Comparison of ENCODE assay signal across 13 mouse cellular contexts in genomic region chr5:139370336-139370735, GRCm38 (mm10). TPM values are rescaled to one million over a fixed set of nuclear protein-coding genes. Genes with fewer than 3 reads are reported as not detected.
A peak's percentile ranks its signal among the peaks of the same experiment; 100 is the strongest.
DNase-seq lines count a peak whose midpoint lies in the region; ATAC-seq and TF ChIP-seq lines count a peak whose summit lies in the region.
"Had no signal": no experiment of that assay in that cellular context is flagged by ENCODE, and none has a peak within 500 bp of the region (broad histone marks: within the 10 kb centered on the region; RNA-seq: fewer than 3 reads in every experiment).

No protein-coding gene starts in this region.

- no peak for TF ChIP-seq POLR2A in small intestine, adult 2 months (IDR thresholded peaks at IDR 0.05; ENCODE audit: low read depth, low read length)

- peak overlapping the region; percentile 35; the same call in 1 of the 2 replicates for H3K27ac ChIP-seq in hindbrain, embryonic 10.5 days
- H3K27ac ChIP-seq in hindbrain, embryonic 14.5 days = no peak overlapping the region
- H3K27ac ChIP-seq in midbrain, embryonic 13.5 days = no peak overlapping the region
- H3K27ac ChIP-seq in midbrain, embryonic 11.5 days (ENCODE audit: low read depth, low read length) = no peak overlapping the region
- H3K27ac ChIP-seq in limb, embryonic 10.5 days = peak overlapping the region; percentile 19; the same call in 1 of the 2 replicates
- peak overlapping the region; percentile 15; the same call in 1 of the 2 replicates for H3K27ac ChIP-seq in small intestine, adult 2 months (ENCODE audit: insufficient read depth, low read depth, low read length)
- H3K27ac ChIP-seq: embryonic facial prominence, embryonic 15.5 days; limb, embryonic 15.5 days had no signal

- H3K4me2 ChIP-seq in hindbrain, embryonic 14.5 days (replicated peaks) = no peak overlapping the region
- H3K4me2 ChIP-seq in midbrain, embryonic 13.5 days (replicated peaks) = no peak overlapping the region
- H3K4me2 ChIP-seq in midbrain, embryonic 11.5 days = no peak overlapping the region

- no peaks in the 10 kb centered on the region for H3K36me3 ChIP-seq in hindbrain, embryonic 10.5 days
- H3K36me3 ChIP-seq in hindbrain, embryonic 14.5 days (replicated peaks; ENCODE audit: control insufficient read depth, insufficient read depth) = no peaks in the 10 kb centered on the region
- H3K36me3 ChIP-seq in midbrain, embryonic 13.5 days = no peaks in the 10 kb centered on the region
- H3K36me3 ChIP-seq in midbrain, embryonic 11.5 days (ENCODE audit: control insufficient read depth, insufficient read depth, low read length) = no peaks in the 10 kb centered on the region
- H3K36me3 ChIP-seq in limb, embryonic 10.5 days = no peaks in the 10 kb centered on the region
- H3K36me3 ChIP-seq in small intestine, adult 2 months (ENCODE audit: control insufficient read depth, insufficient read depth, low read length) = no peaks in the 10 kb centered on the region
- H3K36me3 ChIP-seq: embryonic facial prominence, embryonic 15.5 days; limb, embryonic 15.5 days had no signal

- 84% methylated on average over 6 of the region's 6 CpGs for WGBS in hindbrain, embryonic 10.5 days
- 82% methylated on average over 6 of the region's 6 CpGs for WGBS in hindbrain, embryonic 14.5 days
- 91% methylated on average over 6 of the region's 6 CpGs for WGBS in midbrain, embryonic 13.5 days
- WGBS in midbrain, embryonic 11.5 days = 79% methylated on average over 6 of the region's 6 CpGs
- WGBS in limb, embryonic 10.5 days = 85% methylated on average over 6 of the region's 6 CpGs
- 92% methylated on average over 6 of the region's 6 CpGs for whole genome bisulfite sequencing in small intestine, adult 2 months

- no peak for ATAC-seq in hindbrain, embryonic 14.5 days (ENCODE audit: low FRiP score)
- no peak for ATAC-seq in midbrain, embryonic 13.5 days
- no peak for ATAC-seq in midbrain, embryonic 11.5 days (ENCODE audit: low FRiP score)

- H3K27me3 ChIP-seq in hindbrain, embryonic 10.5 days (ENCODE audit: insufficient read depth, poor library complexity, severe bottlenecking) = no peaks in the 10 kb centered on the region
- no peaks in the 10 kb centered on the region for H3K27me3 ChIP-seq in hindbrain, embryonic 14.5 days (ENCODE audit: control insufficient read depth, insufficient read depth, low read length)
- no peaks in the 10 kb centered on the region for H3K27me3 ChIP-seq in midbrain, embryonic 13.5 days
- no peaks in the 10 kb centered on the region for H3K27me3 ChIP-seq in midbrain, embryonic 11.5 days (ENCODE audit: control insufficient read depth, insufficient read depth, low read length)
- H3K27me3 ChIP-seq in limb, embryonic 10.5 days (ENCODE audit: low read depth, poor library complexity, severe bottlenecking) = no peaks in the 10 kb centered on the region
- H3K27me3 ChIP-seq in small intestine, adult 2 months (ENCODE audit: control insufficient read depth, insufficient read depth, low read length) = no peaks in the 10 kb centered on the region
- H3K27me3 ChIP-seq: CH12.LX; embryonic facial prominence, embryonic 15.5 days; limb, embryonic 15.5 days had no signal

- H3K4me3 ChIP-seq in hindbrain, embryonic 10.5 days = 0 out of 2 replicates have a peak overlapping the region, but pooled peaks have one; percentile 2
- no peak overlapping the region for H3K4me3 ChIP-seq in hindbrain, embryonic 14.5 days (replicated peaks; ENCODE audit: low read length)
- no peak overlapping the region for H3K4me3 ChIP-seq in midbrain, embryonic 13.5 days (replicated peaks)
- no peak overlapping the region for H3K4me3 ChIP-seq in midbrain, embryonic 11.5 days (ENCODE audit: low read depth, low read length)
- H3K4me3 ChIP-seq in limb, embryonic 10.5 days = no peak overlapping the region
- H3K4me3 ChIP-seq in small intestine, adult 2 months (ENCODE audit: low read depth, low read length) = no peak overlapping the region
- H3K4me3 ChIP-seq: embryonic facial prominence, embryonic 15.5 days; limb, embryonic 15.5 days had no signal

- DNase-seq in hindbrain, embryonic 10.5 days (ENCODE audit: low spot score) = no peak
- no peak for DNase-seq in hindbrain, embryonic 14.5 days (ENCODE audit: low spot score)
- DNase-seq in midbrain, embryonic 11.5 days (ENCODE audit: low spot score, missing footprints) = no peak
- DNase-seq in limb, embryonic 10.5 days (ENCODE audit: low spot score) = no peak
- DNase-seq in adrenal gland, adult 8-10 months = no peak
- DNase-seq in cerebellum, postnatal 36 days = no peak

- H3K9me3 ChIP-seq in hindbrain, embryonic 10.5 days = no peaks in the 10 kb centered on the region
- no peaks in the 10 kb centered on the region for H3K9me3 ChIP-seq in hindbrain, embryonic 14.5 days (ENCODE audit: control insufficient read depth, low read length)
- H3K9me3 ChIP-seq in midbrain, embryonic 13.5 days = no peaks in the 10 kb centered on the region
- no peaks in the 10 kb centered on the region for H3K9me3 ChIP-seq in midbrain, embryonic 11.5 days (ENCODE audit: control insufficient read depth, low read length)
- H3K9me3 ChIP-seq in limb, embryonic 10.5 days (replicated peaks) = no peaks in the 10 kb centered on the region
- H3K9me3 ChIP-seq: embryonic facial prominence, embryonic 15.5 days; limb, embryonic 15.5 days had no signal

- H3K4me1 ChIP-seq in hindbrain, embryonic 10.5 days (replicated peaks) = peaks cover 68% of the 10 kb centered on the region
- peaks cover 14% of the 10 kb centered on the region for H3K4me1 ChIP-seq in hindbrain, embryonic 14.5 days (replicated peaks; ENCODE audit: control insufficient read depth, insufficient read depth, low read length)
- peaks cover 34% of the 10 kb centered on the region for H3K4me1 ChIP-seq in midbrain, embryonic 13.5 days (replicated peaks)
- H3K4me1 ChIP-seq in midbrain, embryonic 11.5 days (ENCODE audit: control insufficient read depth, insufficient read depth, low read length) = peaks cover 6% of the 10 kb centered on the region; the same call in 1 of the 2 replicates
- H3K4me1 ChIP-seq in limb, embryonic 10.5 days = peaks cover 44% of the 10 kb centered on the region
- H3K4me1 ChIP-seq in small intestine, adult 2 months (ENCODE audit: control insufficient read depth, insufficient read depth, insufficient read length, low read length) = peaks cover 15% of the 10 kb centered on the region

- no peak overlapping the region for H3K9ac ChIP-seq in hindbrain, embryonic 14.5 days
- peak overlapping the region; percentile 89; the same call in 1 of the 2 replicates for H3K9ac ChIP-seq in midbrain, embryonic 13.5 days (replicated peaks)
- H3K9ac ChIP-seq in midbrain, embryonic 11.5 days (ENCODE audit: low read length) = no peak overlapping the region
- H3K9ac ChIP-seq: embryonic facial prominence, embryonic 15.5 days; limb, embryonic 15.5 days had no signal

- TF ChIP-seq CTCF in small intestine, adult 2 months (IDR thresholded peaks at IDR 0.05; ENCODE audit: extremely low read depth, insufficient read length, insufficient replicate concordance, low read depth, low read length) = no peak

RNA-seq across cellular contexts. Expression of gene Gpr146, which starts 7.2 kb away (rescaled TPM):
- polyA plus RNA-seq in hindbrain, embryonic 10.5 days (2016; fragmentation: Nextera tagmentation; extraction: Ambion mirVana) = 2.0 and 2.8 TPM in 2 replicates
- polyA plus RNA-seq in hindbrain, embryonic 14.5 days (2014; fragmentation: Nextera tagmentation; extraction: Ambion mirVana) = 1.4 and 2.7 TPM in 2 replicates
- 1.7 TPM in 2 replicates for polyA plus RNA-seq in midbrain, embryonic 13.5 days (2015; fragmentation: Nextera tagmentation; extraction: Ambion mirVana)
- 1.5 and 2.7 TPM in 2 replicates for polyA plus RNA-seq in midbrain, embryonic 11.5 days (2014; fragmentation: Nextera tagmentation; extraction: Ambion mirVana)
- polyA plus RNA-seq in limb, embryonic 10.5 days (2016; fragmentation: Nextera tagmentation; extraction: Ambion mirVana) = 2.2 and 2.3 TPM in 2 replicates
- 4.0 and 6.8 TPM in 2 replicates for polyA plus RNA-seq in small intestine, adult 2 months (2012; rRNA removed)
- 10 to 100 TPM; 13.6 to 25.0 (median 18.1) TPM for total RNA-seq in adrenal gland, adult 8-10 months (2022)

RNA-seq across cellular contexts. Expression of gene Cyp2w1, which starts 17.9 kb away (rescaled TPM):
- not detected in 2 replicates for polyA plus RNA-seq in hindbrain, embryonic 10.5 days (2016; fragmentation: Nextera tagmentation; extraction: Ambion mirVana)
- polyA plus RNA-seq in hindbrain, embryonic 14.5 days (2014; fragmentation: Nextera tagmentation; extraction: Ambion mirVana) = not detected in 2 replicates
- not detected in 2 replicates for polyA plus RNA-seq in midbrain, embryonic 13.5 days (2015; fragmentation: Nextera tagmentation; extraction: Ambion mirVana)
- not detected in 2 replicates for polyA plus RNA-seq in midbrain, embryonic 11.5 days (2014; fragmentation: Nextera tagmentation; extraction: Ambion mirVana)
- not detected in 2 replicates for polyA plus RNA-seq in limb, embryonic 10.5 days (2016; fragmentation: Nextera tagmentation; extraction: Ambion mirVana)
- polyA plus RNA-seq in small intestine, adult 2 months (2012; rRNA removed) = 0.32 and 2.0 TPM in 2 replicates
- total RNA-seq in adrenal gland, adult 8-10 months (2022) = not detected
- total RNA-seq: CH12.LX; gastrocnemius, adult 18-20 months had no signal
- polyA plus RNA-seq: kidney, embryonic 16.5 days had no signal

RNA-seq across cellular contexts. Expression of gene Cox19, which starts 19.1 kb away (rescaled TPM):
- 116 and 147 TPM in 2 replicates for polyA plus RNA-seq in hindbrain, embryonic 10.5 days (2016; fragmentation: Nextera tagmentation; extraction: Ambion mirVana)
- polyA plus RNA-seq in hindbrain, embryonic 14.5 days (2014; fragmentation: Nextera tagmentation; extraction: Ambion mirVana) = 110 and 113 TPM in 2 replicates
- polyA plus RNA-seq in midbrain, embryonic 13.5 days (2015; fragmentation: Nextera tagmentation; extraction: Ambion mirVana) = 120 and 131 TPM in 2 replicates
- polyA plus RNA-seq in midbrain, embryonic 11.5 days (2014; fragmentation: Nextera tagmentation; extraction: Ambion mirVana) = 124 and 133 TPM in 2 replicates
- polyA plus RNA-seq in limb, embryonic 10.5 days (2016; fragmentation: Nextera tagmentation; extraction: Ambion mirVana) = 110 and 118 TPM in 2 replicates
- 58.8 and 104 TPM in 2 replicates for polyA plus RNA-seq in small intestine, adult 2 months (2012; rRNA removed)
- total RNA-seq in adrenal gland, adult 8-10 months (2022) = 10 to 100 TPM; 59.6 to 79.9 (median 66.5) TPM

RNA-seq across cellular contexts. Expression of gene C130050O18Rik, which starts 34.7 kb away (rescaled TPM):
- 0.43 TPM in 1 of 2 replicates, not detected in the other for polyA plus RNA-seq in hindbrain, embryonic 10.5 days (2016; fragmentation: Nextera tagmentation; extraction: Ambion mirVana)
- 0.26 and 0.32 TPM in 2 replicates for polyA plus RNA-seq in hindbrain, embryonic 14.5 days (2014; fragmentation: Nextera tagmentation; extraction: Ambion mirVana)
- polyA plus RNA-seq in midbrain, embryonic 13.5 days (2015; fragmentation: Nextera tagmentation; extraction: Ambion mirVana) = 0.13 TPM in 1 of 2 replicates, not detected in the other
- polyA plus RNA-seq in midbrain, embryonic 11.5 days (2014; fragmentation: Nextera tagmentation; extraction: Ambion mirVana) = 0.12 and 0.29 TPM in 2 replicates
- polyA plus RNA-seq in limb, embryonic 10.5 days (2016; fragmentation: Nextera tagmentation; extraction: Ambion mirVana) = 0.16 and 0.56 TPM in 2 replicates
- 3.0 and 3.5 TPM in 2 replicates for polyA plus RNA-seq in small intestine, adult 2 months (2012; rRNA removed)
- total RNA-seq in adrenal gland, adult 8-10 months (2022) = 1 to 10 TPM in 3 of 4 experiments, under 1 TPM in 1; 0.94 to 1.4 (median 1.2) TPM
- total RNA-seq: CH12.LX had no signal

RNA-seq across cellular contexts. Expression of gene Adap1, which starts 44.9 kb away (rescaled TPM):
- polyA plus RNA-seq in hindbrain, embryonic 10.5 days (2016; fragmentation: Nextera tagmentation; extraction: Ambion mirVana) = 0.65 and 1.5 TPM in 2 replicates
- 78.6 and 89.9 TPM in 2 replicates for polyA plus RNA-seq in hindbrain, embryonic 14.5 days (2014; fragmentation: Nextera tagmentation; extraction: Ambion mirVana)
- 13.8 and 14.5 TPM in 2 replicates for polyA plus RNA-seq in midbrain, embryonic 13.5 days (2015; fragmentation: Nextera tagmentation; extraction: Ambion mirVana)
- polyA plus RNA-seq in midbrain, embryonic 11.5 days (2014; fragmentation: Nextera tagmentation; extraction: Ambion mirVana) = 2.4 TPM in 2 replicates
- polyA plus RNA-seq in limb, embryonic 10.5 days (2016; fragmentation: Nextera tagmentation; extraction: Ambion mirVana) = 0.26 and 0.46 TPM in 2 replicates
- 57.8 and 234 TPM in 2 replicates for polyA plus RNA-seq in small intestine, adult 2 months (2012; rRNA removed)
- 1 to 10 TPM; 2.5 to 7.0 (median 3.9) TPM for total RNA-seq in adrenal gland, adult 8-10 months (2022)

Comparison
In these comparisons a context has a peak if more than half of its experiments do, and no peak if none do; other contexts are left out.
1. H3K27ac ChIP-seq: peak in hindbrain, embryonic 10.5 days (single experiment), limb, embryonic 10.5 days (single experiment) and small intestine, adult 2 months (single experiment); none in hindbrain, embryonic 14.5 days (single experiment), midbrain, embryonic 13.5 days (single experiment) and midbrain, embryonic 11.5 days (single experiment).